ENCODE assay signal across 10 mouse cellular contexts in the genomic region with DNA sequence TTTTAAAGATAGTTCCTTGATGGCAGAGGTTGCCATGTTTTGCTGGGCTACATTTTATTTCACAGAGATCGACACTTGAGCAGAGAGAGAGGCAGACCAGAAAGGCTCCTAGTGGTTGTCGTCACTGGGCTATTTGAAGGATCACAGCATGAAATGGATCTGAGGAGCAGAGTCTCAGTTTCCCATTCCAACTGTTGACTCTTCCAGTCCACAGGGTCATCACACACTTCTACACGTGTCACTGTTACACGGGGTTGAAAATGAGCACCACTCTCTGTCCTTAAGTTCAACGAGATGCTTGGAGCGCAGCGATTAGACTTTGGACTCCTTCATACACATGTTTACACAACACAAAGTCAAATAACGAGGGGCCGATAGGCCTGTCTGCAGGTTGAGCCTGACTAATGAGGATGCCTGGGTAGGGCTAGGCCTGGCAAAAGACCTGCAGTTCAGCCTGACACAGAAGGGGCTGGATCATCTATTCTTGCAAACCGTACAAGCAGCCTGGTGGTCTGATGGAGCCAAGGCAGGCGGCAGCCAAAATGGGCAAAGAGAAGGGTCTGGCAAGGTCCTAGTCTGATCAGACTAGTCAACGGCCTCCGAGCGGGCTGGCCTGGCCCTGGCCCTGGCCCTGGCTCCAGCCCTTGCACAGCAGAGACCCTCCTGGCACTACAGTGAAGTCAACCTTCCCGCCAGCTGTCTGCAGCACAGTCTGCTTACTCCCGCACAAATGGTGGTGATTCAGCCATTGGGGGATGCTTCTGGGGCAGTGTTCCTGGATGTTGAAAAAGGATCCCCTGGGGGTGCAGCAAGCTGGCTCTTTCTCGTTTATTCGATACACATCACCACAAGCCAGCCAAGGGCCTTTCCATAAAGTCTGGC.
A peak's percentile ranks its signal among the peaks of the same experiment; 100 is the strongest.
DNase-seq lines count a peak whose midpoint lies in the region; ATAC-seq and TF ChIP-seq lines count a peak whose summit lies in the region.
"Had no signal": no experiment of that assay in that cellular context is flagged by ENCODE, and none has a peak within 500 bp of the region (broad histone marks: within the 10 kb centered on the region; RNA-seq: fewer than 3 reads in every experiment).

No protein-coding gene starts in this region.

- TF ChIP-seq CTCF in liver, adult 2 months (IDR thresholded peaks at IDR 0.05; ENCODE audit: low read depth, low read length): no peak
- TF ChIP-seq CTCF in stomach, postnatal 0 days (IDR thresholded peaks at IDR 0.05; ENCODE audit: low read depth): 0 out of 2 replicates have a peak, but pooled peaks have one; percentile 2

- 0 out of 2 replicates have a peak, but pooled peaks have one; percentile 45 for ATAC-seq in liver, embryonic 13.5 days (ENCODE audit: low read depth)
- ATAC-seq in stomach, postnatal 0 days (ENCODE audit: low FRiP score, low TSS enrichment): peak; percentile 96

- TF ChIP-seq POLR2A in liver, adult 2 months (IDR thresholded peaks at IDR 0.05; ENCODE audit: extremely low read depth, insufficient read depth, low read length): no peak

- no peak for TF ChIP-seq EP300 in stomach, postnatal 0 days (optimal IDR thresholded peaks at IDR 0.05)

- H3K79me2 ChIP-seq in liver, adult 2 months (ENCODE audit: control insufficient read depth, insufficient read depth, low read length): no peaks in the 10 kb centered on the region

- H3K4me3 ChIP-seq in liver, adult 2 months (ENCODE audit: insufficient read depth, low read depth, low read length): no peak overlapping the region
- H3K4me3 ChIP-seq in liver, embryonic 13.5 days (replicated peaks): no peak overlapping the region
- H3K4me3 ChIP-seq in stomach, postnatal 0 days (ENCODE audit: low read depth, low read length): no peak overlapping the region
- H3K4me3 ChIP-seq: limb, embryonic 13.5 days had no signal

- H3K9me3 ChIP-seq in liver, embryonic 13.5 days (replicated peaks): no peaks in the 10 kb centered on the region
- H3K9me3 ChIP-seq in stomach, postnatal 0 days (ENCODE audit: control insufficient read depth, low read length): no peaks in the 10 kb centered on the region
- H3K9me3 ChIP-seq: limb, embryonic 13.5 days had no signal

- no peaks in the 10 kb centered on the region for H3K27me3 ChIP-seq in liver, adult 2 months (ENCODE audit: control insufficient read depth, insufficient read depth, low read length)
- H3K27me3 ChIP-seq in liver, embryonic 13.5 days: no peaks in the 10 kb centered on the region
- no peaks in the 10 kb centered on the region for H3K27me3 ChIP-seq in stomach, postnatal 0 days (ENCODE audit: control insufficient read depth, insufficient read depth, low read length)

- H3K4me1 ChIP-seq in liver, adult 2 months (ENCODE audit: control insufficient read depth, insufficient read depth, low read length): no peaks in the 10 kb centered on the region
- H3K4me1 ChIP-seq in liver, embryonic 13.5 days (replicated peaks): 0 out of 2 replicates have a peak, but pooled peaks cover 4% of the 10 kb centered on the region
- no peaks in the 10 kb centered on the region for H3K4me1 ChIP-seq in stomach, postnatal 0 days (replicated peaks; ENCODE audit: control insufficient read depth, insufficient read depth)

- H3K9ac ChIP-seq in liver, adult 2 months (ENCODE audit: low read depth, low read length): no peak overlapping the region
- H3K9ac ChIP-seq in liver, embryonic 13.5 days: no peak overlapping the region
- no peak overlapping the region for H3K9ac ChIP-seq in stomach, postnatal 0 days (ENCODE audit: low read length)
- H3K9ac ChIP-seq: limb, embryonic 13.5 days had no signal

- no peak overlapping the region for H3K4me2 ChIP-seq in liver, embryonic 13.5 days
- H3K4me2 ChIP-seq in stomach, postnatal 0 days (replicated peaks; ENCODE audit: low read depth): no peak overlapping the region
- H3K4me2 ChIP-seq: limb, embryonic 13.5 days had no signal

- 60% methylated on average over 18 of the region's 18 CpGs for WGBS in liver, adult 2 months
- 71% methylated on average over 18 of the region's 18 CpGs for WGBS in liver, embryonic 13.5 days (ENCODE audit: insufficient replicate concordance)
- 69% methylated on average over 18 of the region's 18 CpGs for WGBS in stomach, postnatal 0 days

- DNase-seq in liver, adult 2 months (ENCODE audit: extremely low read depth, low read depth, low spot score): peak; percentile 39
- DNase-seq in liver: no peak
- DNase-seq in gastrocnemius, adult 8-10 months (ENCODE audit: low spot score in 2 of 2): peak; percentile 10 to 24
- no peak for DNase-seq in liver, embryonic 13.5 days
- DNase-seq in stomach, postnatal 0 days (ENCODE audit: low spot score): peak; percentile 75
- no peak for DNase-seq in testis, postnatal 14 days (ENCODE audit: low spot score)
- no peak for DNase-seq in adrenal gland, postnatal 14 days
- DNase-seq in adrenal gland, adult 8-10 months: no peak
- DNase-seq: heart, postnatal 10 days had no signal

- no peaks in the 10 kb centered on the region for H3K36me3 ChIP-seq in liver, adult 2 months (ENCODE audit: control insufficient read depth, insufficient read depth, low read length)
- no peaks in the 10 kb centered on the region for H3K36me3 ChIP-seq in liver, embryonic 13.5 days
- H3K36me3 ChIP-seq in stomach, postnatal 0 days (ENCODE audit: control insufficient read depth, insufficient read depth, low read length): no peaks in the 10 kb centered on the region
- H3K36me3 ChIP-seq: limb, embryonic 13.5 days had no signal

- no peak overlapping the region for H3K27ac ChIP-seq in liver, adult 2 months (replicated peaks; ENCODE audit: insufficient read depth, low read depth, low read length)
- H3K27ac ChIP-seq in liver, embryonic 13.5 days: no peak overlapping the region
- 0 out of 2 replicates have a peak overlapping the region, but pooled peaks have one; percentile 58 for H3K27ac ChIP-seq in stomach, postnatal 0 days (replicated peaks)
- H3K27ac ChIP-seq: limb, embryonic 13.5 days had no signal

Comparison
In these comparisons a context has a peak if more than half of its experiments do, and no peak if none do; other contexts are left out.
1. DNase-seq: peak in liver, adult 2 months (single experiment), gastrocnemius, adult 8-10 months (2 of 2) and stomach, postnatal 0 days (single experiment); none in liver (single experiment), liver, embryonic 13.5 days (single experiment), testis, postnatal 14 days (single experiment), adrenal gland, postnatal 14 days (single experiment) and adrenal gland, adult 8-10 months (single experiment).